Mouse (Mus musculus) lung, postnatal 36 days (tissue): ENCODE results near the gene H2-M10.6.

Experiments
- DNase-seq: peaks from one replicate; pipeline ENCODE4 v3.0.0; 2022; ENCODE audit warnings: mixed read lengths

The H2-M10.6 gene

GRCm38 (mm10) chr17:36843696-36844095 lies 31.7 kb downstream of the H2-M10.6 start:
- DNase-seq, result no peak

GRCm38 (mm10) chr17:36844286-36844719 lies 32.3 kb downstream of the H2-M10.6 start:
- DNase-seq, result no peak

GRCm38 (mm10) chr17:36844725-36845124 lies 32.8 kb downstream of the H2-M10.6 start:
- no peak for DNase-seq

- DNase-seq, result no peak
These were observed 36.9 kb downstream of the H2-M10.6 start for GRCm38 (mm10) chr17:36848911-36849310.

- peak; percentile 54 for DNase-seq
These were observed 38.0 kb downstream of the H2-M10.6 start for GRCm38 (mm10) chr17:36849992-36850391.

- no peak for DNase-seq
These were observed 39.2 kb downstream of the H2-M10.6 start for GRCm38 (mm10) chr17:36851200-36851599.

- DNase-seq, result no peak
These were observed 39.7 kb downstream of the H2-M10.6 start for GRCm38 (mm10) chr17:36851627-36852026.

GRCm38 (mm10) chr17:36855484-36855883 lies 43.5 kb downstream of the H2-M10.6 start:
- DNase-seq, result no peak

GRCm38 (mm10) chr17:36856236-36856635 lies 44.3 kb downstream of the H2-M10.6 start:
- DNase-seq, result no peak

- no peak for DNase-seq
These were observed 46.2 kb downstream of the H2-M10.6 start for GRCm38 (mm10) chr17:36858181-36858580.

- no peak for DNase-seq
These were observed 49.7 kb downstream of the H2-M10.6 start for GRCm38 (mm10) chr17:36861680-36862079.
